Mouse (Mus musculus) myocyte (in vitro differentiated cells): ENCODE measurements around the gene Mettl14.

Experiments used
- MAX ChIP-seq: IDR thresholded peaks from one replicate; pipeline ENCODE4 v1.6.1; 2011; ENCODE audit warnings: low read depth, mild to moderate bottlenecking, control low read depth
- POLR2A ChIP-seq: IDR thresholded peaks from one replicate; pipeline ENCODE4 v1.6.1; 2011; ENCODE audit warnings: low read depth, mild to moderate bottlenecking, control low read depth, moderate library complexity; ENCODE audit not compliant: insufficient read length

- TF ChIP-seq POLR2A (no peak), MAX (no peak)
These were observed 37.7 kb downstream of the Mettl14 start for GRCm38 (mm10) chr3:123348080-123348802.
